Mouse (Mus musculus) stomach, postnatal 0 days (tissue): ENCODE data around the gene Fmo1.

Source experiments
- CTCF ChIP-seq: IDR thresholded peaks from 2 replicates; pipeline ENCODE4 v1.5.1; 2016; ENCODE audit warnings: antibody characterized with exemption, low read depth, mild to moderate bottlenecking, moderate library complexity
- EP300 ChIP-seq: optimal IDR thresholded peaks from 2 replicates; pipeline ENCODE3; 2016; ENCODE audit warnings: antibody characterized with exemption

DNA sequence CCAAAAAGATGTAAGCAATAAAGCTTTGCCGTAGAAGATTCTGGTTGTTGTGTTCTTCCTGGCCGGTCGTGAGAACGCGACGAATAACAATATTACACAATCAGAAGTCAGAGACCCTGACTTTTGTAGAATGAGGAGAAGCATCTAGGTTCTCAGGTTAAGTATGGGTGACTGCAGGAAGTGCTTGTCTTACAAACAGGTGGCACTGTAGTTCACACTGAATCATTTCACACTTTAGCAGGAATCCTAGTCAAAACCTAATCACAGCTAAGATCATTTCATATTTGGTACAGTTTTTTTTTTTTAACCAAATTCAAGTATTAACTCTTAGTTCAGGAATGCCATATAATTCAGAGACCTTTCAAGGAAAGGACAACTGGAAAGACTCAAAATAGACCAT lies 18.9 kb downstream of the Fmo1 start:
- no peak for TF ChIP-seq CTCF
- TF ChIP-seq EP300 = no peak
